Mouse (Mus musculus): ENCODE measurements at regions not wholly inside any gene's neighbourhood (a gene's known extent, or its start where the extent isn't known, plus 50 kb on each side); places are given as distances from the start of the nearest gene placed in this dataset.

GRCm38 (mm10) chr14:72222836-72223235 is 268.8 kb downstream of the Gm9195 start:
- no peak for DNase-seq (ENCODE audit: low spot score in 2 of 2)

GRCm38 (mm10) chr14:72219523-72219922 is 272.1 kb downstream of the Gm9195 start:
- DNase-seq (ENCODE audit: low spot score in 2 of 2): no peak

- DNase-seq (ENCODE audit: low spot score in 2 of 2): no peak
Measured at GRCm38 (mm10) chr14:72200307-72200706, 291.3 kb downstream of the Gm9195 start.

- no peak for DNase-seq (ENCODE audit: low spot score in 2 of 2)
Measured at GRCm38 (mm10) chr14:72199900-72200299, 291.7 kb downstream of the Gm9195 start.

- no peak for DNase-seq (ENCODE audit: low spot score in 2 of 2)
Measured at GRCm38 (mm10) chr14:72197972-72198371, 293.7 kb downstream of the Gm9195 start.

GRCm38 (mm10) chr14:72187329-72187984 is 304.2 kb downstream of the Gm9195 start:
- DNase-seq (ENCODE audit: low spot score in 2 of 2): no peak

- DNase-seq (ENCODE audit: low spot score in 2 of 2): no peak
Measured at GRCm38 (mm10) chr14:72175751-72176150, 315.9 kb downstream of the Gm9195 start.

- no peak for DNase-seq (ENCODE audit: low spot score in 2 of 2)
Measured at GRCm38 (mm10) chr14:72172549-72173405, 318.9 kb downstream of the Gm9195 start.

- no peak for DNase-seq (ENCODE audit: low spot score in 2 of 2)
Measured at GRCm38 (mm10) chr14:72171777-72172176, 319.9 kb downstream of the Gm9195 start.

- DNase-seq (ENCODE audit: low spot score in 2 of 2): no peak
Measured at GRCm38 (mm10) chr14:72158537-72159323, 332.9 kb downstream of the Gm9195 start.

GRCm38 (mm10) chr14:72155197-72155907 is 336.3 kb downstream of the Gm9195 start:
- no peak for DNase-seq (ENCODE audit: low spot score in 2 of 2)

- DNase-seq (ENCODE audit: low spot score in 2 of 2): no peak
Measured at GRCm38 (mm10) chr14:72151676-72152075, 340.0 kb downstream of the Gm9195 start.

GRCm38 (mm10) chr14:72149463-72149862 is 342.2 kb downstream of the Gm9195 start:
- no peak for DNase-seq (ENCODE audit: low spot score in 2 of 2)

- no peak for DNase-seq (ENCODE audit: low spot score in 2 of 2)
Measured at GRCm38 (mm10) chr14:72148886-72149285, 342.8 kb downstream of the Gm9195 start.

GRCm38 (mm10) chr14:72146381-72146780 is 345.3 kb downstream of the Gm9195 start:
- no peak for DNase-seq (ENCODE audit: low spot score in 2 of 2)

GRCm38 (mm10) chr14:72142883-72143487 is 348.7 kb downstream of the Gm9195 start:
- no peak for DNase-seq (ENCODE audit: low spot score in 2 of 2)

- no peak for DNase-seq (ENCODE audit: low spot score in 2 of 2)
Measured at GRCm38 (mm10) chr14:72141136-72141535, 350.5 kb downstream of the Gm9195 start.

GRCm38 (mm10) chr14:72130149-72130548 is 361.5 kb downstream of the Gm9195 start:
- no peak for DNase-seq (ENCODE audit: low spot score in 2 of 2)

- no peak for DNase-seq (ENCODE audit: low spot score in 2 of 2)
Measured at GRCm38 (mm10) chr14:72121786-72122185, 369.9 kb downstream of the Gm9195 start.

GRCm38 (mm10) chr14:72121006-72121405 is 370.6 kb downstream of the Gm9195 start:
- DNase-seq (ENCODE audit: low spot score in 2 of 2): no peak

- no peak for DNase-seq (ENCODE audit: low spot score in 2 of 2)
Measured at GRCm38 (mm10) chr14:72116842-72117241, 374.8 kb downstream of the Gm9195 start.

Measured in gastrocnemius, postnatal 4 days (tissue).